Mouse (Mus musculus): ENCODE results near the gene Sema4g.

The Sema4g gene

GRCm38 (mm10) chr19:44988831-44989566 is at the start of gene Sema4g:
Gene Sema4g (plus strand): TSS chr19:44989101.
- DNase-seq (ENCODE audit: low read depth, low spot score) = no peak

GRCm38 (mm10) chr19:44959633-44960032 is 29.3 kb upstream of the Sema4g start:
- DNase-seq (ENCODE audit: low read depth, low spot score) = no peak

GRCm38 (mm10) chr19:44965978-44966377 is 22.9 kb upstream of the Sema4g start:
- DNase-seq (ENCODE audit: low read depth, low spot score) = no peak

- no peak for DNase-seq (ENCODE audit: low read depth, low spot score)
These were observed 20.6 kb upstream of the Sema4g start for GRCm38 (mm10) chr19:44968329-44968728.

DNA sequence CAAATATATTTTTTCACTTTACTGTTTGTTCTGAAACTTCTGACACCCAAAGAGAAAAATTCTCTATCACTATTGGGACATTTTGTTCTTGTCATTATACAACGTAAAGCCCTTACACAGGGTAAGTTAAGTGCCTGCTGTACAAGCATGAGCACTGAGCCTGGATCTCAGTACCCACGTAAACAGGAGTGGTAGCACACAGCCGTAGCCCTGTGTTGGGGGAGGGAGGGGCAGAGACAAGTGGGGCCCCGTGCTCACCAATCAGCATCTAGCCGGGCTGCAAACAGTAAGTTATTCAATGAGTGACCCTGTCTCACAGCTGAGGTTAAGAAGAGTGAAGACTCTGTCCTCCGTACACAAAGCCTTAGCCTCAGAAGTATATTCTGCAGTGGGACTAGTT is 12.3 kb upstream of the Sema4g start:
- no peak for DNase-seq (ENCODE audit: low read depth, low spot score)

GRCm38 (mm10) chr19:44977148-44977547 is 11.8 kb upstream of the Sema4g start:
- no peak for DNase-seq (ENCODE audit: low read depth, low spot score)

- no peak for DNase-seq (ENCODE audit: low read depth, low spot score)
These were observed 8.1 kb upstream of the Sema4g start for GRCm38 (mm10) chr19:44980787-44981186.

- DNase-seq (ENCODE audit: low read depth, low spot score) = no peak
These were observed 6.3 kb upstream of the Sema4g start for GRCm38 (mm10) chr19:44982477-44983115.

GRCm38 (mm10) chr19:44983366-44983765 is 5.5 kb upstream of the Sema4g start:
- DNase-seq (ENCODE audit: low read depth, low spot score) = no peak

GRCm38 (mm10) chr19:44984420-44984819 is 4.5 kb upstream of the Sema4g start:
- DNase-seq (ENCODE audit: low read depth, low spot score) = no peak

DNA sequence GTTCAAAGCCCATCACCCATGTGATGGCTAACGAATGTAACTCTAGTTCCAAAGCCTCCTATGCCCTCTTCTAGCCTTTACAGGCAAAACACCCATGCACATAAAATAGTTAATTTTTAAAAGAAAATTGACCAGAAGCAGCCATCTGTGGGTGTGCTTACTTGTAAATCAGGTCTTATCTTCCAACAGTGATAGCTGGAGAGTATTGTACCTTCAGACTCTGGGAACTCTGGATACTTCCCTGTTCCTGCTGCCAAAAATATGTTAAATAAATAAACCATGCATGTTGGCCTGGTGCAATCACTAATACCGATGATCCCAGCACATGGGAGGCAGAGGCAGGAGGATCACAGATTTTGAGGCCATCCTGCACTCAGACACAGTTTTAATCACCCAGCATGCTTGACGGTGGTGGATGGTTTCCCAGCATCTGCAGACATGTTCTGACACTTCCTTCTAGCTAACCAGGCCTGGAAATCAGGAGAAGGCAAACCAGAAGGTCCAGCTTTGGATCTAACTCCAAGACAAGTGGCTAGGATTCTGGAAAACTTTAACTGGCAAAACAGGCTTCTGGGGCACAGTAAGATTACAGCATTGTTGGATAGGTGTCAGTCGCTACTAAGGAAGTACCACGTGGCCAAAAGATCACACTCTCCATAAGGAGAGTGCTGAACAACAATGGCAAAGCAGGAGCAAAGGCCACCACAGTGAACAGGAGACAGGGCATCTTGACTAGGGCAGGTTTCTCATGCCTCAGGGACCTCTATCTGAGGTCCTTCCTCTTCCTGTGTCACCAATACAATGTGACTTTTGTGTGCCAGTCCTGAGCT is 3.5 kb upstream of the Sema4g start:
- no peak for DNase-seq (ENCODE audit: low read depth, low spot score)

DNA sequence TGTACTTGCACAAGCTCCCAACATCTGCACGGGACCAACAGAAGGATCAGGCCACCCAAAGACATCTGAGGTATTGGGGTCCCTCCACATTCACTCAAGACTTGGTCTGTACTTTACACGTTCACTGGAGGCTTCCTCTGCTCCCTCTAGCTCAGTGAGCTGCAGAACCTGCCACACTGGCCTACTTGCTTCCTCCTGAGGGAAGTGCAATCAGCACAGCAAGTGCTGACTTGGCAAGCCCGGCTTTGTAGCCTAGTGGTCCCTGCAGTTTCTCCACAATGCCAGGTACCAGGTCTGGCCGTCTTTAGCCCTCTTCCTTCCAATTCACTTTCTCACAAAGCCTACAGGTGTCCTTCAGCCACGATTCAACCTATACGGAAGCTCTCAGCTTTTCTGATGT is 1.9 kb upstream of the Sema4g start:
- no peak for DNase-seq (ENCODE audit: low read depth, low spot score)

GRCm38 (mm10) chr19:44987851-44988250 is 1.1 kb upstream of the Sema4g start:
- DNase-seq (ENCODE audit: low read depth, low spot score) = no peak

DNA sequence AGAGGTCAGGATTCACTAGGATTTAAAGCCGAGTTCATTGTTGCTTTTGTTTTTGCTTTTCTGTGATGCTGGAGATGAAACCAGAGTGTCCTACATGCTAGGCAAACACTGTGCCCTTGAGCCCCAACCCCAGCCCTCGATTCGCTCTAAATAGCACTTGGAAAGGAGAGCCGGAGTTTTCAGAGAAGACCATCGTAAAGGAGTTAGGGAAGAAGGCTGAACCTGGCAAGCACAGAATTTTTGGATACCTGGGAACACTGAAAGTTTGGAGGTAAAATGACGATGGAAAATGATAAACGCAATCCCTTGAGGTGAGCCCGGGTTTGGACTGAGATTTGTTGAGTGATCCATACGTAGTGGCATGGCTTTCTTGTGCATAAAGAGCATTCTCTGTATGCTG is 580 bp upstream of the Sema4g start:
- no peak for DNase-seq (ENCODE audit: low read depth, low spot score)

- DNase-seq (ENCODE audit: low read depth, low spot score) = no peak
These were observed 930 bp downstream of the Sema4g start for GRCm38 (mm10) chr19:44989567-44990495.

GRCm38 (mm10) chr19:44991031-44991430 is 2.1 kb downstream of the Sema4g start:
- DNase-seq (ENCODE audit: low read depth, low spot score) = no peak

GRCm38 (mm10) chr19:44992246-44992645 is 3.3 kb downstream of the Sema4g start:
- DNase-seq (ENCODE audit: low read depth, low spot score) = no peak

- DNase-seq (ENCODE audit: low read depth, low spot score) = no peak
These were observed 3.8 kb downstream of the Sema4g start for GRCm38 (mm10) chr19:44992712-44993111.

DNA sequence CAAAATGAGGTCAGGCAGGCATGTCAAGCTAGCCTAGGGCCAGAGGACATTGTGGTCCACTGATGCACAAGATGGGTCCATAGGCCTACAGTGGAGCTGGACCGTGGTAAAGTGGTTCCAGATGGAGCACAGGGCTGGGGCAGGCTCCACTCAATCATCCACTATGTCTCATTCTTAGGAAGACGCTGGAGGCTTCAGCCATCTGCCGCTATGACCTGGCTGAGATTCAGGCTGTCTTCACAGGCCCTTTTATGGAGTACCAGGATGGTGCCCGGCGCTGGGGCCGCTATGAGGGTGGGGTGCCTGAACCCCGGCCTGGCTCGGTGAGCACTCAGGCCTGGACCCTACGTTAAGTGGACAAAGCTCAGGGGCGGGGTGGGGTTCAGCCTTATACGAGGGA is 8.9 kb downstream of the Sema4g start:
- no peak for DNase-seq (ENCODE audit: low read depth, low spot score)

DNA sequence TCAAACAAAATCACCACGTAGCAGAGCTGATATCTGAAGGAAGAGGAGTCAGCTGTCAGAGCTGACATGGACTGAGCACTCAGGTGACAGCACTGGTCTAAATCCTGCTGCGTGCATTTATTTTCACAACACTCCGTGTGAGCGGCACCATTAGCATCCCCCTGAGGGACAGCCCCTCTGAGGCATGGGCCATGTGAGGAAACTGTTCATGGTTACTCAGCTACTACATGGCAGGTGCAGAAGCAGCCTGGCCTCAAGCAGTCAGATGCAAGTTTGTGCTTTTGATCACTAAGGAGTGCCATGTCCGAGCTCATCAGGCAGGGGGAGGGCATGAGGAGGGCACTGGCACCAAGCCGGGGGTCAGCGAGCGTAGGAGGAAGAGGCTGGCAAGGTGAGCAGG is 10.7 kb downstream of the Sema4g start:
- DNase-seq (ENCODE audit: low read depth, low spot score) = no peak

DNA sequence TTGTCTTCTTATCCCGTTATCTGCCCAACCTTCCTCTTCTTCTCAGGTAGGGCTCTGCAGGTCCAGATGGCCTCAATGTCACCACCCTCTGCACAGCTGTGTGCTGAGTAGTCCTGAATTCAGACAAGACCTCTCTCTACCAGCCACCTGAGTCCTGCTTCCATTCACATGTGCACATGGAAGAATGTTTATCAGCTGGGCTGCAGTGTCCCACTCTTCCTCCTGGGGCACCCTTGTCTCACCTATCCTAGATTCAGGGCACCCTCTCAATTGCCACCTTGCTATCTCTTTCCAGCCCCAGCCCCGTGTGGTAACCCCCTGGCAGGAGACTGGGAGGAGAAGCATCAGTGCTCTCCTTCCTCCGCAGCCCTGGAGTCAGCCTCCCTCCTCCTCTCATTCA is 13.4 kb downstream of the Sema4g start:
- DNase-seq (ENCODE audit: low read depth, low spot score) = no peak
